Mouse (Mus musculus) kidney, adult 2 months (tissue): ENCODE data around the gene Zfp148.

Source experiments
- CTCF ChIP-seq: fragments of 200-500 bp; conservative IDR thresholded peaks from 2 replicates; pipeline ENCODE4 v1.5.1; 2011; ENCODE audit warnings: low read depth, mild to moderate bottlenecking, control low read depth, low read length, moderate library complexity, mixed read lengths; ENCODE audit not compliant: insufficient read depth, insufficient read length
- POLR2A ChIP-seq: fragments of 200-500 bp; IDR thresholded peaks from one replicate; pipeline ENCODE4 v1.6.1; 2011; ENCODE audit warnings: low read depth, low read length, control low read depth

DNA sequence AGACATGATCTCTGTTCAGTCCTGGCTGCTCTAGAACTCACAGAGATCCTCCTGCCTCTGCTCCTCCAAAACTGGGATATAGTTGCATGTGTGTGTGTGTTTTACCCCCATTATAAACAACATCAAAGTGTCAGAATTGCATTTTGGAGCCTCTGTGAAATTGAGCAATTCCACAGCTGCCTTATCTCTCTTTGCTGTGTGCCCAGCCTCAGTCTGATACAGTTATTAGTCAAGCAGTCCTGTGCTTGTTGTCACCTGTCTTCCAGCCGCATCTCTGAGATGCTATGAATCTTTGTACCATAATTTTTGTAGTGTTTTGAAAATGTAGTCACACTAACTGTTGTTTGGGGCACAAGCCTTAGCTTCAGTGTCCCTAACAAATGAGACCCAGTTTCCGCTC is 73.2 kb downstream of the Zfp148 start:
- TF ChIP-seq CTCF (no peak), POLR2A (no peak)
